In genomic region chr13:110023031-110023430, GRCm38 (mm10) we compare ENCODE assay signal across 9 mouse cellular contexts.
DNase-seq lines count a peak whose midpoint lies in the region; ATAC-seq and TF ChIP-seq lines count a peak whose summit lies in the region.
"Had no signal": no experiment of that assay in that cellular context is flagged by ENCODE, and none has a peak within 500 bp of the region (broad histone marks: within the 10 kb centered on the region; RNA-seq: fewer than 3 reads in every experiment).

No protein-coding gene starts in this region.

- H3K27ac ChIP-seq in gastrocnemius, adult 2 months = no peak overlapping the region
- no peak overlapping the region for H3K27ac ChIP-seq in neural tube, embryonic 15.5 days (replicated peaks)
- no peak overlapping the region for H3K27ac ChIP-seq in neural tube, embryonic 11.5 days (ENCODE audit: low read depth, low read length)
- H3K27ac ChIP-seq in forebrain, embryonic 13.5 days = no peak overlapping the region
- H3K27ac ChIP-seq: neural tube, embryonic 13.5 days had no signal

- 85% methylated on average over 5 of the region's 5 CpGs for WGBS in neural tube, embryonic 15.5 days
- WGBS in neural tube, embryonic 11.5 days = 84% methylated on average over 5 of the region's 5 CpGs
- WGBS in forebrain, embryonic 13.5 days = 82% methylated on average over 5 of the region's 5 CpGs

- no peaks in the 10 kb centered on the region for H3K36me3 ChIP-seq in neural tube, embryonic 15.5 days
- no peaks in the 10 kb centered on the region for H3K36me3 ChIP-seq in neural tube, embryonic 11.5 days (ENCODE audit: control insufficient read depth, insufficient read depth, low read length)
- H3K36me3 ChIP-seq in forebrain, embryonic 13.5 days (ENCODE audit: poor library complexity, severe bottlenecking) = no peaks in the 10 kb centered on the region
- H3K36me3 ChIP-seq: neural tube, embryonic 13.5 days had no signal

- H3K9ac ChIP-seq in neural tube, embryonic 15.5 days (replicated peaks) = no peak overlapping the region
- no peak overlapping the region for H3K9ac ChIP-seq in neural tube, embryonic 11.5 days (ENCODE audit: low read length)
- H3K9ac ChIP-seq in forebrain, embryonic 13.5 days = no peak overlapping the region
- H3K9ac ChIP-seq: neural tube, embryonic 13.5 days had no signal

- peak; percentile 74 for TF ChIP-seq CTCF in gastrocnemius, adult 2 months (IDR thresholded peaks at IDR 0.05)

- H3K4me1 ChIP-seq in neural tube, embryonic 15.5 days = peaks cover 17% of the 10 kb centered on the region
- H3K4me1 ChIP-seq in neural tube, embryonic 11.5 days (ENCODE audit: control insufficient read depth, insufficient read depth, low read length) = 0 out of 2 replicates have a peak, but pooled peaks cover 2% of the 10 kb centered on the region
- peaks cover 16% of the 10 kb centered on the region for H3K4me1 ChIP-seq in forebrain, embryonic 13.5 days

- no peak for ATAC-seq in neural tube, embryonic 15.5 days (ENCODE audit: low FRiP score)
- no peak for ATAC-seq in neural tube, embryonic 11.5 days (ENCODE audit: insufficient read depth, low FRiP score, low TSS enrichment)
- no peak for ATAC-seq in forebrain, embryonic 13.5 days

- DNase-seq in gastrocnemius, adult 2 months = no peak
- DNase-seq in gastrocnemius, postnatal 4 days (ENCODE audit: low spot score in 2 of 2) = no peak
- peak; percentile 36 for DNase-seq in neural tube, embryonic 10.5 days (ENCODE audit: extremely low spot score, low spot score)
- peak; percentile 35 to 61 for DNase-seq in cerebellum, postnatal 25 days
- peak; percentile 42 for DNase-seq in neural tube, embryonic 11.5 days (ENCODE audit: low spot score)
- DNase-seq in right cerebral cortex, postnatal 10 days (ENCODE audit: low spot score in 2 of 2) = no peak

- no peak overlapping the region for H3K4me2 ChIP-seq in neural tube, embryonic 15.5 days
- H3K4me2 ChIP-seq in neural tube, embryonic 11.5 days (ENCODE audit: low read depth) = no peak overlapping the region
- no peak overlapping the region for H3K4me2 ChIP-seq in forebrain, embryonic 13.5 days
- H3K4me2 ChIP-seq: neural tube, embryonic 13.5 days had no signal

- H3K27me3 ChIP-seq in neural tube, embryonic 15.5 days (replicated peaks) = no peaks in the 10 kb centered on the region
- no peaks in the 10 kb centered on the region for H3K27me3 ChIP-seq in neural tube, embryonic 11.5 days (ENCODE audit: control insufficient read depth, insufficient read depth, low read length)
- H3K27me3 ChIP-seq in forebrain, embryonic 13.5 days = peaks cover 4% of the 10 kb centered on the region
- H3K27me3 ChIP-seq: neural tube, embryonic 13.5 days had no signal

- H3K9me3 ChIP-seq in neural tube, embryonic 15.5 days (replicated peaks) = no peaks in the 10 kb centered on the region
- no peaks in the 10 kb centered on the region for H3K9me3 ChIP-seq in neural tube, embryonic 11.5 days (ENCODE audit: control insufficient read depth, low read length)
- no peaks in the 10 kb centered on the region for H3K9me3 ChIP-seq in forebrain, embryonic 13.5 days (replicated peaks)
- H3K9me3 ChIP-seq: neural tube, embryonic 13.5 days had no signal

- intact Hi-C loops in gastrocnemius, adult 2 months (cut with DNase I) = no loop called here

- no peak overlapping the region for H3K4me3 ChIP-seq in gastrocnemius, adult 2 months
- no peak overlapping the region for H3K4me3 ChIP-seq in neural tube, embryonic 15.5 days (replicated peaks)
- no peak overlapping the region for H3K4me3 ChIP-seq in neural tube, embryonic 11.5 days (ENCODE audit: low read depth, low read length)
- no peak overlapping the region for H3K4me3 ChIP-seq in forebrain, embryonic 13.5 days
- H3K4me3 ChIP-seq: neural tube, embryonic 13.5 days had no signal

Comparison
In these comparisons a context has a peak if more than half of its experiments do, and no peak if none do; other contexts are left out.
1. DNase-seq: peak in neural tube, embryonic 10.5 days (single experiment), cerebellum, postnatal 25 days (2 of 2) and neural tube, embryonic 11.5 days (single experiment); none in gastrocnemius, adult 2 months (single experiment), gastrocnemius, postnatal 4 days (0 of 2) and right cerebral cortex, postnatal 10 days (0 of 2).